Mouse (Mus musculus): ENCODE results near the gene Pcx. TPM values are rescaled to one million over a fixed set of nuclear protein-coding genes. Genes with fewer than 3 reads are reported as not detected.

Pcx gene
- polyA plus RNA-seq, 1 experiment from 2014 or later, result 14.0 TPM

DNA sequence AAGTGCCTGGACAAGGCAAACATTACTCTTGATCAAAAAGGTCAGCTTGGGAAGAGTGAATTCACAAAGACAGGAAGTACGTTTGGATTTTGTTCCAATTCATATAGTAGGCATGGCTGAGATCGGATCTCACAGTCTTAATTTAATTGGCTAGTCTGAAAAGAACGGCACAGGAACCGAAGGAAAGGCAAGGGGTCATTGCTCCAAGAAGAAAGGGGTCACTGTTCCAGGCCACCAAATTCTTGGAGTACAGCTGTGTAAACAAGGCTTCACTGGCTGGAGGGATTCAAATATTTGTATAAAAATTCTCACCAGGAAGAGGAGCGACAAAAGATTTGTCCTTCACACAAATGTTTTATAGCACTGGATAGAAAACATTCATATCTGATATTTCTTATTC, 25.3 kb upstream of the Pcx start:
- peak overlapping the region; percentile 40 for H3K27ac ChIP-seq (ENCODE audit: low read depth)

DNA sequence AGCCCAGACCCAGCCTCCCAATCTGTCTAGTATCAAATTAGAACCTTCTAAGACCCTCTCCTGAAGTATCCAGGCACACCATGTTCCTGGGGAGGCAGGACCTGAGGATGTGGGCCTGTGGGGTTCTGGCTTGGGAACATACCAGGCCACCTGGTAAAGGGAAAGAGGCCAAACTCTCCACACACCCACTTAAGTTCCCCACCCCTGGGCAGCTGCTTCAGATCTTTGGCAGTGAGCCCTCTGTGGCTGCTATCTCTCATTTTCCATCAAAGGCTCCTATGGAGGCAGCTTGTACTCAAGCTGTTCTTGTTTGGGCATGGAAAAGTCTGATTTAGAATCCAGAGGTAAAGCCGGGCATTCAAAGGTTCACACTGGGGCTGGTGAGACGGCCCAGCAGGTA, 22.4 kb upstream of the Pcx start:
- Histone ChIP-seq H3K27ac (ENCODE audit: low read depth) (peak overlapping the region; percentile 9; the same call in 1 of the 2 replicates), H3K36me3 (ENCODE audit: insufficient read depth) (no peaks in the 10 kb centered on the region), H3K9ac (no peak overlapping the region), H3K4me2 (no peak overlapping the region), H3K27me3 (ENCODE audit: insufficient read depth, low read length) (no peaks in the 10 kb centered on the region), H3K4me3 (ENCODE audit: low read depth, low read length) (no peak overlapping the region), H3K4me1 (ENCODE audit: insufficient read depth) (no peaks in the 10 kb centered on the region), H3K9me3 (ENCODE audit: low read depth, low read length) (no peaks in the 10 kb centered on the region)
- peak; percentile 19 for DNase-seq
- no peak for TF ChIP-seq CTCF (IDR thresholded peaks at IDR 0.05; ENCODE audit: low read depth)
- ATAC-seq (ENCODE audit: insufficient read depth), result no peak
- WGBS, result 46% methylated on average over 2 of the region's 2 CpGs

More for the DNA sequence above, 25.3 kb upstream of the Pcx start:
- Histone ChIP-seq H3K36me3 (ENCODE audit: insufficient read depth) (no peaks in the 10 kb centered on the region), H3K4me2 (no peak overlapping the region), H3K9ac (no peak overlapping the region), H3K4me3 (ENCODE audit: low read depth, low read length) (no peak overlapping the region), H3K9me3 (ENCODE audit: low read depth, low read length) (no peaks in the 10 kb centered on the region), H3K4me1 (ENCODE audit: insufficient read depth) (no peaks in the 10 kb centered on the region), H3K27me3 (ENCODE audit: insufficient read depth, low read length) (no peaks in the 10 kb centered on the region)
- ATAC-seq (ENCODE audit: insufficient read depth) (no peak), DNase-seq (peak; percentile 38)
- no peak for TF ChIP-seq CTCF (IDR thresholded peaks at IDR 0.05; ENCODE audit: low read depth)
- 14% methylated on average over 5 of the region's 5 CpGs for WGBS

DNA sequence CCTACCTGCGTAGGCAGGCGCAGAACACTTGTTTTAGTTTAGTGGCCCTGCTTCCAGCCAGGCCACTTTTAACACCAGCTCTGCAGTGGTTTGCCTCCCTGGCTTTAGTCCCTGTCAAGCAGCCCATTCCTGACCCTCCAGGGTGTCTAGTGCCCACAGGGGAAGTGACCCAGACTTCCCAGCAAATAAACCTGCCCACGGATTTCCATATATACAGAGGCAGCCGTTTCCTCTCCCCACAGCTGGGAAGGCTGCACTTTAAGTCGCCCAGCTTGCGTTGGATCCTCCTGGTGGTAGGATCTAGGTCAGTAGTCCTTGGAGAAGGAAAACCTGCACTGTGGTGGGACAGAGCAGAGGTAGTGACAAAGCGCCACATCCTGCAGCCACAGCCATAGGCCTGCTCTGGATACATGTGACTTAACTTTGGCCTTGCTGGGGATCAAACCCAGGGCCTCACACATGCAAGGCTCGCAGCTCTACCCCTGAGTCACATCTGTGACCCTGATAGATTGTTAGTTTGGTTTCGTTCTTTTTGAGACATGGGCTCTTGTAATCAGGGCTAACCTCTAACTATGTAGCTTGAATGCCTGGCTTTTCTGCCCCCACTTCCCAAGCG, 19.1 kb upstream of the Pcx start:
- TF ChIP-seq CTCF (IDR thresholded peaks at IDR 0.05; ENCODE audit: low read depth), result peak; percentile 38; the same call in 1 of the 2 replicates
- Histone ChIP-seq H3K27ac (ENCODE audit: low read depth) (no peak overlapping the region), H3K4me2 (no peak overlapping the region), H3K9ac (no peak overlapping the region), H3K27me3 (ENCODE audit: insufficient read depth, low read length) (no peaks in the 10 kb centered on the region), H3K4me3 (ENCODE audit: low read depth, low read length) (no peak overlapping the region), H3K9me3 (ENCODE audit: low read depth, low read length) (no peaks in the 10 kb centered on the region), H3K36me3 (ENCODE audit: insufficient read depth) (no peaks in the 10 kb centered on the region), H3K4me1 (ENCODE audit: insufficient read depth) (no peaks in the 10 kb centered on the region)
- 50% methylated on average over 10 of the region's 10 CpGs for WGBS
- DNase-seq, result peak; percentile 45
- ATAC-seq (ENCODE audit: insufficient read depth), result no peak

DNA sequence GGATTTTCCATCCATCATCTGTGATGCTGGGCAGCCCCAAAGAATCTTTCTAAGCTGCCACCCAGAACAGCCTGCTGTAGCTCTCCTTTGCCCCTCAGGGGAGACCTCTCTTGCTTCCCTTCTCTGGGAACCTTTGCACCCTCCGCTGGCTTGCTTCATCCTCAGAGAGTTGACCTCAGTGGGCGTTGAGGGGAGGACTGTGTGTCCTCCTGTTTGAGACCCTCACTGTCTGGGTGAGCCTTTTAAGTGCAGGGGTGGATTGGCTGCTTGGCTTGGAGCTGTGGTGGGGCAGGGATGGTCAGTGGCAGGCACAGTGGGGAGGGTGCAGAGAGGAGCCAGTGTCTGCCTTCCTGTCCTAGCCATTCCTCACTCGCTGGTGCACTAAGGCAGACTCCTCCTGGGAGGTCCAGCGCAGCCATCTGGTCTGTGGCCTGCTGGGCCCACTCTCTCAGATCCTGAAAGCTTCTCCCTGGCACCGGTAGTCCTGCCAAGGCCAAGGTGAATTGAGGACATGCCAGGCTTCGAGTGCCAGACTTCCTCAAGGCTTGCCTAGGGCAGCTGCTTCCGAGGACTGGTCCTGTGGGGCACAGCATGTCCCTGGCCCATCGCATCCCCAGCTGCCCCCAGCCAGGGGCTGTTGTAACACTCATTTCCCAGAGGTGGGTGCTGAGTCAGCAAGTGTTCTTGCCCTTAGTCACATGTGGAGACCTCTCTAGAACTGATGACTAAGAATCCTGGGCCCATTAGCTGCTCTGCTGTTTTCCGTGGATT, 17.6 kb upstream of the Pcx start:
- ATAC-seq (ENCODE audit: insufficient read depth), result no peak
- 58% methylated on average over 9 of the region's 9 CpGs for WGBS
- no peak for TF ChIP-seq CTCF (IDR thresholded peaks at IDR 0.05; ENCODE audit: low read depth)
- Histone ChIP-seq H3K27me3 (ENCODE audit: insufficient read depth, low read length) (no peaks in the 10 kb centered on the region), H3K4me3 (ENCODE audit: low read depth, low read length) (no peak overlapping the region), H3K4me2 (no peak overlapping the region), H3K27ac (ENCODE audit: low read depth) (no peak overlapping the region), H3K9ac (no peak overlapping the region), H3K9me3 (ENCODE audit: low read depth, low read length) (no peaks in the 10 kb centered on the region), H3K36me3 (ENCODE audit: insufficient read depth) (no peaks in the 10 kb centered on the region), H3K4me1 (ENCODE audit: insufficient read depth) (no peaks in the 10 kb centered on the region)
- DNase-seq, result no peak

DNA sequence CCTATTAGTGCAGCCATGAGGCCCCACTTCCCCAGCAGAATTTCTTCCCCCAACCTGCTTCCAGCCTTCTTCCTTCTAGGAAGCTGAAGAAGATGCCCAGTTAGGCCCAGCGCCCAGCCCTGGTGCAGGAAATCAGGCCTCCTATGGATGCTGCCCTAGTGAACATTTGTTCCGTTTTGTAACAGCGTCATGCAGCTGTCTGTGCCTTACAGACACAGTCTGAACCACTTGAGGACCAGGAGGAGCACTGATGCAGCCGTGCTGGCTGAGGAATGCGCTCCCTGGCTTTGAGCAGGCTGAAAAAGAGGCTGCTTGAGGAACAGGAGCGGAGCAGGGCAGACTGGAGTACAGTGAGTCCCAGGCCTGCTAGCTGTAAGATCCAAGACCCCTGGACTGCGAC, 15.6 kb upstream of the Pcx start:
- Histone ChIP-seq H3K4me3 (ENCODE audit: low read depth, low read length) (no peak overlapping the region), H3K9ac (no peak overlapping the region), H3K4me2 (no peak overlapping the region), H3K27ac (ENCODE audit: low read depth) (no peak overlapping the region), H3K27me3 (ENCODE audit: insufficient read depth, low read length) (no peaks in the 10 kb centered on the region), H3K9me3 (ENCODE audit: low read depth, low read length) (no peaks in the 10 kb centered on the region), H3K36me3 (ENCODE audit: insufficient read depth) (no peaks in the 10 kb centered on the region), H3K4me1 (ENCODE audit: insufficient read depth) (no peaks in the 10 kb centered on the region)
- 51% methylated on average over 7 of the region's 7 CpGs for WGBS
- no peak for TF ChIP-seq CTCF (IDR thresholded peaks at IDR 0.05; ENCODE audit: low read depth)
- ATAC-seq (ENCODE audit: insufficient read depth), result no peak
- no peak for DNase-seq

DNA sequence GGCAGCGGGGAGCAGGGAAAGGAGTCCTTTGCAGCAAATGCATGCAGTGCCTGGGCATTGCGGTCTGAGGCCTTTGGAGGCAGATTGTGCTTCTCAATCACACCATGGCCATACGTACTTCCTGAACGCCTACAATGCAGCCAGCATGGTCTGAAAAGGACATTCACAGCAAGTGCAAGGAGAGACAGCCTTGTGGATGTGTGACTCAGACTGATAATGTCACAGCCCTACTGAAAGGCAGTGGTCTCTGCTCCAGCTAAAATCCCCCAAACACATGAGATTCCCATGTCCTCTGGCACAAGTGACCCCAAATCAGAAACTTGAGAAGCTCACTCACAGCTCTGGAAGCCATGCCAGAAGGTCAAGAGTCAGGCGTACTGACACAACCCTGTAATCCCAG, 14.5 kb upstream of the Pcx start:
- Histone ChIP-seq H3K9ac (no peak overlapping the region), H3K27ac (ENCODE audit: low read depth) (no peak overlapping the region), H3K4me3 (ENCODE audit: low read depth, low read length) (no peak overlapping the region), H3K27me3 (ENCODE audit: insufficient read depth, low read length) (no peaks in the 10 kb centered on the region), H3K4me2 (no peak overlapping the region), H3K9me3 (ENCODE audit: low read depth, low read length) (no peaks in the 10 kb centered on the region), H3K4me1 (ENCODE audit: insufficient read depth) (no peaks in the 10 kb centered on the region), H3K36me3 (ENCODE audit: insufficient read depth) (no peaks in the 10 kb centered on the region)
- 74% methylated on average over 5 of the region's 5 CpGs for WGBS
- ATAC-seq (ENCODE audit: insufficient read depth), result no peak
- TF ChIP-seq CTCF (IDR thresholded peaks at IDR 0.05; ENCODE audit: low read depth), result no peak
- DNase-seq, result no peak

DNA sequence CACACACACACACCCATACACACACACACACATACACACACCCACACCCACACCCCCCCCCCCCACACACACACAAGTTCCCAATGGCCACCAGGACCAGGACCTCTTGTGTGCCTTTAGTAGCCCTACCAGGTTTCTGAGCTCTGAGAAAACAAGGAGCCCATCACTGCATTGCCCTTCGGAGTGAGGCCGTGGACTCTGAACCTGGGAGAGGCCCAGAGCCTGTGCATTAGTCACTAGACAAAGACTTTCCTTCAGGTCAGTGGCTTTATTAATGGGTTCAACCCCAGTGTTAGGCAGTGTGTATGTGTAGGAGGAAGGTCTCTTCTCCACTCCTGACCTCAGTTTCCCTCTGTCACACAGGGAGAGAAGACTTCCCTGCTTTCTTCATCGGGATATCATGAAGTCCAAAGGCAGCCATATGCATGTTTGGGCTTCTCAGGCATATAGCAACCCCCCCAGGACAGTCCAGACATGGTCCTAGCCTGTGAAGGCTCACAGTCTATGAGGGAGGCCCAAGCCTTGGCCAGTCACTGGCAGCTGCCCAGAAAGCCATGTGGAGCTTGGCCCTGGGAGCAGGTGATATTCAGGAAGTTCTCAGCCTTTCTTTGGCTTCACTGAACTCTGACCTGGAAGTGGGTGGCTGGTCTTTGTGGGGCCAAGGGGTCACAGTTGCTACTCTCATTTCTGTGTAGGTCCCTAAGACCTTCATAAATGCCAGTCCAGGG, 13.6 kb upstream of the Pcx start:
- WGBS, result 91% methylated on average over 3 of the region's 3 CpGs
- Histone ChIP-seq H3K27me3 (ENCODE audit: insufficient read depth, low read length) (no peaks in the 10 kb centered on the region), H3K9ac (no peak overlapping the region), H3K27ac (ENCODE audit: low read depth) (no peak overlapping the region), H3K9me3 (ENCODE audit: low read depth, low read length) (no peaks in the 10 kb centered on the region), H3K4me3 (ENCODE audit: low read depth, low read length) (no peak overlapping the region), H3K36me3 (ENCODE audit: insufficient read depth) (no peaks in the 10 kb centered on the region), H3K4me1 (ENCODE audit: insufficient read depth) (no peaks in the 10 kb centered on the region), H3K4me2 (no peak overlapping the region)
- no peak for ATAC-seq (ENCODE audit: insufficient read depth)
- DNase-seq, result no peak
- TF ChIP-seq CTCF (IDR thresholded peaks at IDR 0.05; ENCODE audit: low read depth), result no peak
